ENCODE assay signal across 8 mouse cellular contexts in the genomic region with DNA sequence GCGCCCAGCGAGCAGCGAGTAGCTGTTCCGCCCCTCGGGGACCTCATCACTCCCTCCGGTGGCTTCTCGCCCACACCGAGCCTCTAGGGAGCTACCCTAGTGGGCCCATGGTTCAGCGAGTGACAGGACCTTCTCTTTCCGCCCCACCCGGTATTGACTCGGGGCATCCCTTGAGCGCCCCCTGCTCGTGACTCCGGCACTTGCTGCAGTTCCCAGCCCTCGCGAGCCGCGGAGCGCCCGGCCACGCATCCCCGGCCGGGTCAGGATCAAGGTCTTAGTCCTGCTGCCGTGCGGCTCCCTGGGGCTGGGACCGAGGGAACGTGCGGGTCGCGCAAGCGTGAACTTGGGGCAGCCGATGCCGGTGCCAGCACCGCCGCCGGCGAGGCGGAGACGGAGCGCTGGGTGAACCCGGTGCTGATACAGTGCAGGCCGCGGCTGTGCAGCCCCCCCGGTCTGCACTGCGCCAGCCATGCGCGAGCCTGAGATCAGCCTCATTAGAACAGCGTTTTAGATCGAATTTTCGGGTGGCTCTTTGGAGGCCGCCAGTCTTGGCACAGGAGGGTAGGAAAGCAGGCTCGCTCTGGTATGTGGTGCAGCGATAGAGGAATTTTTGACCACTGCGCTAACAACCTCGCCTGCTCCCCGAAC. TPM values are rescaled to one million over a fixed set of nuclear protein-coding genes. Genes with fewer than 3 reads are reported as not detected.
DNase-seq lines count a peak whose midpoint lies in the region; ATAC-seq lines count a peak whose summit lies in the region.

No protein-coding gene starts in this region.

- H3K36me3 ChIP-seq in megakaryocyte, embryonic 14.5 days (replicated peaks; ENCODE audit: low read length) = no peaks in the 10 kb centered on the region

- peak overlapping the region; percentile 92 for H3K4me3 ChIP-seq in megakaryocyte, embryonic 14.5 days (replicated peaks)

- DNase-seq in adrenal gland, adult (ENCODE audit: inconsistent age in 2 of 2, low spot score in 1 of 2) = peak; percentile 91 to 97
- peak; percentile 88 for DNase-seq in embryo, embryonic 10 days (ENCODE audit: low spot score)
- DNase-seq in gastrocnemius, postnatal 10 days = peak; percentile 88
- peak; percentile 36 to 78 for DNase-seq in left cerebral cortex, adult 9 months (ENCODE audit: low spot score in 2 of 2)
- peak; percentile 79 to 87 for DNase-seq in right cerebral cortex, adult 2 months (ENCODE audit: low spot score in 2 of 2)
- DNase-seq in urinary bladder, postnatal 10 days (ENCODE audit: low spot score) = peak; percentile 32

- H3K27me3 ChIP-seq in megakaryocyte, embryonic 14.5 days (replicated peaks) = peaks cover 73% of the 10 kb centered on the region

- peaks cover 34% of the 10 kb centered on the region for H3K4me1 ChIP-seq in megakaryocyte, embryonic 14.5 days

- peak; percentile 85 for ATAC-seq in inflammation-experienced regulatory T-cells, adult 6 months

- H3K9me3 ChIP-seq in megakaryocyte, embryonic 14.5 days = no peaks in the 10 kb centered on the region

RNA-seq across cellular contexts. Expression of a gene that starts 50.1 kb away (rescaled TPM):
- 10 to 100 TPM in 1 of 2 experiments, 1 to 10 TPM in 1; 9.8 to 11.3 TPM for total RNA-seq in gastrocnemius, postnatal 10 days (2021)
- polyA plus RNA-seq in inflammation-experienced regulatory T-cells, adult 6 months (2017; shearing (Covaris generic)) = 1 to 10 TPM; 1.1 to 1.6 (median 1.5) TPM
- 0.81 and 2.1 TPM in 2 replicates for polyA plus RNA-seq in megakaryocyte, embryonic 14.5 days (2012; ENCODE audit: insufficient read depth, low replicate concordance)

RNA-seq across cellular contexts. Expression of a gene that starts 52.8 kb away (rescaled TPM):
- total RNA-seq in gastrocnemius, postnatal 10 days (2021) = 1 to 10 TPM; 7.4 to 8.2 TPM
- polyA plus RNA-seq in inflammation-experienced regulatory T-cells, adult 6 months (2017; shearing (Covaris generic)) = 10 to 100 TPM; 21.9 to 23.2 (median 22.8) TPM
- polyA plus RNA-seq in megakaryocyte, embryonic 14.5 days (2012; ENCODE audit: insufficient read depth, low replicate concordance) = 11.1 and 12.4 TPM in 2 replicates

RNA-seq across cellular contexts. Expression of a gene that starts 58.2 kb away (rescaled TPM):
- total RNA-seq in gastrocnemius, postnatal 10 days (2021) = 1 to 10 TPM; 3.8 to 4.3 TPM
- 1 to 10 TPM; 1.6 to 2.2 (median 2.0) TPM for polyA plus RNA-seq in inflammation-experienced regulatory T-cells, adult 6 months (2017; shearing (Covaris generic))
- 0.67 and 1.8 TPM in 2 replicates for polyA plus RNA-seq in megakaryocyte, embryonic 14.5 days (2012; ENCODE audit: insufficient read depth, low replicate concordance)

Comparison
In these comparisons a context has a peak if more than half of its experiments do, and no peak if none do; other contexts are left out.
1. Peak in every context shown above with its lines: DNase-seq, ATAC-seq and H3K4me3 ChIP-seq.
2. DNase-seq: peak in every context shown above with its lines; median percentile 94 in adrenal gland, adult; 88 in embryo, embryonic 10 days; 88 in gastrocnemius, postnatal 10 days; 83 in right cerebral cortex, adult 2 months; 57 in left cerebral cortex, adult 9 months; 32 in urinary bladder, postnatal 10 days.